Mouse (Mus musculus): ENCODE data around the gene Gm5089. TPM values are rescaled to one million over a fixed set of nuclear protein-coding genes. Genes with fewer than 3 reads are reported as not detected.

Gene Gm5089
- not detected for total RNA-seq (2021)
- long read RNA-seq, experiment 1, result 0 reads
- long read RNA-seq, experiment 2, result 0 reads

GRCm38 (mm10) chr14:122450496-122451382 lies at the start of gene Gm5089:
Gene Gm5089, minus strand, starts transcription at chr14:122451115.
- peak; percentile 24 to 44 for DNase-seq

- DNase-seq, result no peak
Observed at GRCm38 (mm10) chr14:122492015-122492414, 41.1 kb upstream of the Gm5089 start.

GRCm38 (mm10) chr14:122491521-122491920 lies 40.6 kb upstream of the Gm5089 start:
- no peak for DNase-seq

GRCm38 (mm10) chr14:122490441-122491328 lies 39.8 kb upstream of the Gm5089 start, which contains the start of gene Gm10837:
Gene Gm10837, plus strand, starts transcription at chr14:122490586.
- no peak for DNase-seq

GRCm38 (mm10) chr14:122489686-122490414 lies 38.9 kb upstream of the Gm5089 start:
- DNase-seq, result no peak

- no peak for DNase-seq
Observed at GRCm38 (mm10) chr14:122489041-122489440, 38.1 kb upstream of the Gm5089 start.

GRCm38 (mm10) chr14:122487366-122487765 lies 36.5 kb upstream of the Gm5089 start:
- DNase-seq, result no peak

- DNase-seq, result no peak
Observed at GRCm38 (mm10) chr14:122486611-122487010, 35.7 kb upstream of the Gm5089 start.

- DNase-seq, result no peak
Observed at GRCm38 (mm10) chr14:122485635-122486181, 34.8 kb upstream of the Gm5089 start.

- no peak for DNase-seq
Observed at GRCm38 (mm10) chr14:122484844-122485551, 34.1 kb upstream of the Gm5089 start.

GRCm38 (mm10) chr14:122484458-122484843 lies 33.5 kb upstream of the Gm5089 start:
- DNase-seq, result no peak

- DNase-seq, result no peak
Observed at GRCm38 (mm10) chr14:122483556-122484421, 32.9 kb upstream of the Gm5089 start.

- DNase-seq, result no peak
Observed at GRCm38 (mm10) chr14:122483024-122483385, 32.1 kb upstream of the Gm5089 start.

GRCm38 (mm10) chr14:122482081-122483023 lies 31.4 kb upstream of the Gm5089 start:
- no peak for DNase-seq

GRCm38 (mm10) chr14:122481181-122481580 lies 30.3 kb upstream of the Gm5089 start:
- DNase-seq, result no peak

GRCm38 (mm10) chr14:122480355-122480754 lies 29.4 kb upstream of the Gm5089 start:
- DNase-seq, result no peak

- DNase-seq, result no peak
Observed at GRCm38 (mm10) chr14:122479461-122480109, 28.7 kb upstream of the Gm5089 start.

GRCm38 (mm10) chr14:122478574-122479011 lies 27.7 kb upstream of the Gm5089 start:
- no peak for DNase-seq
